Mouse (Mus musculus) MEL (cell line): Measurements from ENCODE around the gene Plekhg3. TPM values are rescaled to one million over a fixed set of nuclear protein-coding genes. Genes with fewer than 3 reads are reported as not detected.

Source experiments
- DNase-seq: peaks from one replicate; pipeline ENCODE4 v3.0.0; 2011; ENCODE audit warnings: low read depth, low spot score
- H3K27ac ChIP-seq: 2 replicates; pipeline ENCODE4 v1.5.1; 2012; ENCODE audit warnings: low read depth, mild to moderate bottlenecking, control low read depth, low read length, moderate library complexity; ENCODE audit not compliant: control insufficient read depth
- H3K27me3 ChIP-seq, 2 experiments: fragments of 150-350 bp in 1 of 2; sonication (generic) in 1 of 2; 2 replicates each; pipeline ENCODE4 v1.6.1; 2012; ENCODE audit warnings: low read length in 2 of 2, mild to moderate bottlenecking in 2 of 2, improper control_type of control experiment in 1 of 2, moderate library complexity in 1 of 2; ENCODE audit not compliant: insufficient read depth in 2 of 2, control insufficient read depth in 1 of 2
- H3K36me3 ChIP-seq, 2 experiments: 2 replicates each; pipeline ENCODE4 v1.6.1; 2012 to 2014; ENCODE audit warnings: low read length in 2 of 2, improper control_type of control experiment in 1 of 2, inconsistent platforms in 1 of 2, mild to moderate bottlenecking in 1 of 2; ENCODE audit not compliant: insufficient read depth in 2 of 2, control insufficient read depth in 1 of 2
- H3K4me1 ChIP-seq, 2 experiments: fragments of 150-350 bp in 1 of 2; sonication (generic) in 1 of 2; 2 replicates each; pipeline ENCODE4 v1.6.1; 2012; ENCODE audit warnings: low read length in 2 of 2, improper control_type of control experiment in 1 of 2, mild to moderate bottlenecking in 1 of 2; ENCODE audit not compliant: insufficient read depth in 2 of 2, control insufficient read depth in 1 of 2
- H3K4me3 ChIP-seq, 2 experiments: fragments of 150-350 bp in 1 of 2; sonication (generic) in 1 of 2; 2 replicates each; pipeline ENCODE4 v1.5.1; 2012; ENCODE audit warnings: low read depth in 2 of 2, low read length in 2 of 2, mild to moderate bottlenecking in 2 of 2, moderate library complexity in 2 of 2, control low read depth in 1 of 2, improper control_type of control experiment in 1 of 2; ENCODE audit not compliant: control insufficient read depth in 1 of 2, insufficient read depth in 1 of 2
- H3K79me2 ChIP-seq: 2 replicates; pipeline ENCODE4 v1.6.1; 2012; ENCODE audit warnings: mild to moderate bottlenecking, low read length, moderate library complexity; ENCODE audit not compliant: control insufficient read depth, poor library complexity, insufficient read depth
- H3K9ac ChIP-seq: 2 replicates; pipeline ENCODE4 v1.6.1; 2012; ENCODE audit warnings: low read depth, mild to moderate bottlenecking, control low read depth, low read length, moderate library complexity; ENCODE audit not compliant: control insufficient read depth, poor library complexity, severe bottlenecking
- H3K9me3 ChIP-seq: fragments of 150-350 bp; sonication (generic); replicated peaks from 2 replicates; pipeline ENCODE4 v1.6.1; 2012; ENCODE audit warnings: mild to moderate bottlenecking, low read length, improper control_type of control experiment, moderate library complexity; ENCODE audit not compliant: insufficient read depth
- BHLHE40 ChIP-seq: IDR thresholded peaks from 2 replicates; pipeline ENCODE4 v1.6.1; 2012; ENCODE audit warnings: low read depth, mild to moderate bottlenecking, inconsistent platforms, low read length, improper control_type of control experiment, borderline replicate concordance
- CHD1 ChIP-seq: IDR thresholded peaks from 2 replicates; pipeline ENCODE4 v1.6.1; 2012; ENCODE audit warnings: low read depth, mild to moderate bottlenecking, inconsistent platforms, low read length, improper control_type of control experiment
- CHD2 ChIP-seq: IDR thresholded peaks from 2 replicates; pipeline ENCODE4 v1.6.1; 2011; ENCODE audit warnings: low read length, improper control_type of control experiment
- CTCF ChIP-seq, 3 experiments: IDR thresholded peaks in 2 of 3; conservative IDR thresholded peaks in 1 of 3; 2 replicates each; pipeline ENCODE4 v1.5.1; 2011 to 2012; ENCODE audit warnings: low read length in 3 of 3, low read depth in 2 of 3, mild to moderate bottlenecking in 2 of 3, improper control_type of control experiment in 1 of 3, inconsistent platforms in 1 of 3, mixed read lengths in 1 of 3, moderate library complexity in 1 of 3; ENCODE audit not compliant: control insufficient read depth in 1 of 3, insufficient read depth in 1 of 3, poor library complexity in 1 of 3, severe bottlenecking in 1 of 3
- E2F4 ChIP-seq: IDR thresholded peaks from 2 replicates; pipeline ENCODE4 v1.6.1; 2011; ENCODE audit warnings: low read depth, low read length, improper control_type of control experiment, borderline replicate concordance
- ELF1 ChIP-seq: IDR thresholded peaks from 2 replicates; pipeline ENCODE4 v1.6.1; 2014; ENCODE audit warnings: low read depth, mild to moderate bottlenecking, inconsistent platforms, low read length, improper control_type of control experiment, moderate library complexity
- EP300 ChIP-seq, 2 experiments: IDR thresholded peaks; 2 replicates each; pipeline ENCODE4 v1.6.1; 2011; ENCODE audit warnings: improper control_type of control experiment in 2 of 2, low read length in 2 of 2, low read depth in 1 of 2, mild to moderate bottlenecking in 1 of 2
- ETS1 ChIP-seq: IDR thresholded peaks from 2 replicates; pipeline ENCODE4 v1.6.1; 2012; ENCODE audit warnings: low read depth, mild to moderate bottlenecking, inconsistent platforms, low read length, improper control_type of control experiment, moderate library complexity
- GABPA ChIP-seq: IDR thresholded peaks from 2 replicates; pipeline ENCODE4 v1.6.1; 2012; ENCODE audit warnings: low read depth, mild to moderate bottlenecking, inconsistent platforms, low read length, improper control_type of control experiment, moderate library complexity
- GATA1 ChIP-seq: IDR thresholded peaks from 2 replicates; pipeline ENCODE4 v1.6.1; 2011; ENCODE audit warnings: low read depth, low read length, improper control_type of control experiment
- HCFC1 ChIP-seq: IDR thresholded peaks from 2 replicates; pipeline ENCODE4 v1.6.1; 2012; ENCODE audit warnings: low read depth, mild to moderate bottlenecking, inconsistent platforms, low read length, improper control_type of control experiment, moderate library complexity
- JUND ChIP-seq: IDR thresholded peaks from 2 replicates; pipeline ENCODE4 v1.6.1; 2011; ENCODE audit warnings: low read depth, mild to moderate bottlenecking, improper control_type of control experiment, low read length
- KAT2A ChIP-seq: conservative IDR thresholded peaks from 2 replicates; pipeline ENCODE4 v1.6.1; 2012; ENCODE audit warnings: low read depth, low read length, improper control_type of control experiment, inconsistent platforms
- MAFK ChIP-seq: IDR thresholded peaks from 2 replicates; pipeline ENCODE4 v1.6.1; 2011; ENCODE audit warnings: low read depth, mild to moderate bottlenecking, low read length, improper control_type of control experiment, borderline replicate concordance
- MAZ ChIP-seq: IDR thresholded peaks from 2 replicates; pipeline ENCODE4 v1.6.1; 2012; ENCODE audit warnings: low read depth, mild to moderate bottlenecking, inconsistent platforms, low read length, improper control_type of control experiment
- MEF2A ChIP-seq: IDR thresholded peaks from 2 replicates; pipeline ENCODE4 v1.6.1; 2014; ENCODE audit warnings: low read depth, mild to moderate bottlenecking, inconsistent platforms, low read length, improper control_type of control experiment; ENCODE audit not compliant: poor library complexity, insufficient replicate concordance, severe bottlenecking; ENCODE audit errors: extremely low read depth
- MYB ChIP-seq: IDR thresholded peaks from 2 replicates; pipeline ENCODE4 v1.6.1; 2011; ENCODE audit warnings: mild to moderate bottlenecking, low read depth, low read length, improper control_type of control experiment
- MYC ChIP-seq: IDR thresholded peaks from 2 replicates; pipeline ENCODE4 v1.6.1; 2011; ENCODE audit warnings: low read depth, mild to moderate bottlenecking, low read length, improper control_type of control experiment, moderate library complexity
- POLR2A ChIP-seq, 2 experiments: IDR thresholded peaks; 2 replicates each; pipeline ENCODE4 v1.6.1; 2011 to 2012; ENCODE audit warnings: low read length in 2 of 2, mild to moderate bottlenecking in 2 of 2, control low read depth in 1 of 2, improper control_type of control experiment in 1 of 2, low read depth in 1 of 2, moderate library complexity in 1 of 2; ENCODE audit not compliant: control insufficient read depth in 1 of 2, insufficient read depth in 1 of 2, poor library complexity in 1 of 2
- RAD21 ChIP-seq: IDR thresholded peaks from 2 replicates; pipeline ENCODE4 v1.6.1; 2011; ENCODE audit warnings: mild to moderate bottlenecking, low read depth, low read length, improper control_type of control experiment
- SMC3 ChIP-seq: IDR thresholded peaks from 2 replicates; pipeline ENCODE4 v1.6.1; 2011; ENCODE audit warnings: low read depth, low read length, improper control_type of control experiment
- TAL1 ChIP-seq: IDR thresholded peaks from 2 replicates; pipeline ENCODE4 v1.6.1; 2012; ENCODE audit warnings: mild to moderate bottlenecking, inconsistent platforms, low read length, moderate library complexity, mixed read lengths
- TBP ChIP-seq: IDR thresholded peaks from 2 replicates; pipeline ENCODE4 v1.8.0; 2011; ENCODE audit warnings: low read depth, low read length, improper control_type of control experiment
- TCF12 ChIP-seq: IDR thresholded peaks from 2 replicates; pipeline ENCODE4 v1.6.1; 2014; ENCODE audit warnings: low read depth, mild to moderate bottlenecking, inconsistent platforms, low read length, improper control_type of control experiment, moderate library complexity
- UBTF ChIP-seq: IDR thresholded peaks from 2 replicates; pipeline ENCODE4 v1.6.1; 2012; ENCODE audit warnings: low read depth, mild to moderate bottlenecking, inconsistent platforms, low read length, improper control_type of control experiment, moderate library complexity, borderline replicate concordance; ENCODE audit not compliant: insufficient read depth
- USF1 ChIP-seq: IDR thresholded peaks from 2 replicates; pipeline ENCODE4 v1.6.1; 2014; ENCODE audit warnings: low read depth, mild to moderate bottlenecking, inconsistent platforms, low read length, improper control_type of control experiment, moderate library complexity
- USF2 ChIP-seq, 2 experiments: IDR thresholded peaks; 2 replicates each; pipeline ENCODE4 v1.6.1; 2011 to 2012; ENCODE audit warnings: improper control_type of control experiment in 2 of 2, low read length in 2 of 2, borderline replicate concordance in 1 of 2, inconsistent platforms in 1 of 2, low read depth in 1 of 2, mild to moderate bottlenecking in 1 of 2; ENCODE audit not compliant: insufficient read depth in 1 of 2
- ZKSCAN1 ChIP-seq: IDR thresholded peaks from 2 replicates; pipeline ENCODE4 v1.6.1; 2012; ENCODE audit warnings: low read depth, mild to moderate bottlenecking, inconsistent platforms, low read length, improper control_type of control experiment, moderate library complexity
- ZMIZ1 ChIP-seq: IDR thresholded peaks from 2 replicates; pipeline ENCODE4 v1.6.1; 2012; ENCODE audit warnings: low read depth, mild to moderate bottlenecking, inconsistent platforms, low read length, improper control_type of control experiment, moderate library complexity
- ZNF384 ChIP-seq: IDR thresholded peaks from 2 replicates; pipeline ENCODE4 v1.6.1; 2012; ENCODE audit warnings: low read depth, mild to moderate bottlenecking, inconsistent platforms, low read length, improper control_type of control experiment
- polyA plus RNA-seq, 2 experiments: library from polyadenylated mRNA; stranded (reverse) in 1 of 2; unstranded in 1 of 2; fragments of >175 nt in 1 of 2; fragments of >200 nt in 1 of 2; gene quantifications; 2 replicates each; pipeline versions ENCODE4 v1.2.1 to v1.2.4; 2012; ENCODE audit warnings: low replicate concordance in 2 of 2, low read depth in 1 of 2; ENCODE audit not compliant: insufficient read length in 2 of 2, insufficient read depth in 1 of 2, missing spikeins in 1 of 2
- total RNA-seq: library from RNA; depleted of rRNA; stranded (reverse); fragments of 300-350 nt; gene quantifications from 2 replicates; pipeline ENCODE4 v1.2.3, GENCODE M21; 2012

Plekhg3 gene
- total and polyA plus RNA-seq, 3 experiments: 0.92 to 7.0 TPM; not detected in 1

- H3K36me3 ChIP-seq: no peaks in the 10 kb centered on the region
- H3K4me1 ChIP-seq: no peaks in the 10 kb centered on the region
- no peak overlapping the region for H3K9ac ChIP-seq
- H3K9me3 ChIP-seq: no peaks in the 10 kb centered on the region
- no peaks in the 10 kb centered on the region for H3K27me3 ChIP-seq
- no peak for DNase-seq
- no peak overlapping the region for H3K27ac ChIP-seq
- TF ChIP-seq USF1: no peak
- no peak for TF ChIP-seq POLR2A (IDR thresholded peaks at IDR 0.05; ENCODE audit: control insufficient read depth in 1 of 2, insufficient read depth in 1 of 2, low read depth in 1 of 2, low read length in 2 of 2, poor library complexity in 1 of 2)
- no peak for TF ChIP-seq ZKSCAN1
- no peak for TF ChIP-seq CHD2
- TF ChIP-seq SMC3: no peak
- TF ChIP-seq ELF1: no peak
- TF ChIP-seq MAFK: no peak
- no peak for TF ChIP-seq ZNF384
- no peak for TF ChIP-seq USF2 (IDR thresholded peaks at IDR 0.05; ENCODE audit: borderline replicate concordance in 1 of 2, insufficient read depth in 1 of 2, low read depth in 1 of 2, low read length in 2 of 2)
- no peak for TF ChIP-seq RAD21
- TF ChIP-seq BHLHE40: no peak
- no peak for TF ChIP-seq GATA1
- no peak for TF ChIP-seq UBTF
- no peak for TF ChIP-seq CTCF (IDR thresholded peaks at IDR 0.05 in 2 of 3, conservative IDR thresholded peaks at IDR 0.05 in 1 of 3; ENCODE audit: control insufficient read depth in 1 of 3, insufficient read depth in 1 of 3, low read depth in 2 of 3, low read length in 3 of 3, poor library complexity in 1 of 3, severe bottlenecking in 1 of 3)
- no peak for TF ChIP-seq MAZ
- no peak for TF ChIP-seq TBP
- TF ChIP-seq GABPA: no peak
- no peak for TF ChIP-seq MYC
- TF ChIP-seq KAT2A: no peak
- no peak for TF ChIP-seq MYB
- TF ChIP-seq, all 39 proteins: peak for 0
- no peaks in the 10 kb centered on the region for H3K79me2 ChIP-seq
- no peak overlapping the region for H3K4me3 ChIP-seq
Measured at GRCm38 (mm10) chr12:76619847-76620246, 89.2 kb downstream of the Plekhg3 start.

- H3K79me2 ChIP-seq: no peaks in the 10 kb centered on the region
- no peak for DNase-seq
- no peaks in the 10 kb centered on the region for H3K9me3 ChIP-seq
- no peak overlapping the region for H3K9ac ChIP-seq
- H3K27ac ChIP-seq: no peak overlapping the region
- H3K27me3 ChIP-seq: no peaks in the 10 kb centered on the region
- no peak overlapping the region for H3K4me3 ChIP-seq
- H3K4me1 ChIP-seq: no peaks in the 10 kb centered on the region
- no peak for TF ChIP-seq E2F4
- no peak for TF ChIP-seq ZMIZ1
- no peak for TF ChIP-seq TAL1
- no peak for TF ChIP-seq POLR2A (IDR thresholded peaks at IDR 0.05; ENCODE audit: control insufficient read depth in 1 of 2, insufficient read depth in 1 of 2, low read depth in 1 of 2, low read length in 2 of 2, poor library complexity in 1 of 2)
- no peak for TF ChIP-seq TCF12
- TF ChIP-seq ZKSCAN1: no peak
- TF ChIP-seq TBP: no peak
- no peak for TF ChIP-seq MEF2A
- no peak for TF ChIP-seq USF2 (IDR thresholded peaks at IDR 0.05; ENCODE audit: borderline replicate concordance in 1 of 2, insufficient read depth in 1 of 2, low read depth in 1 of 2, low read length in 2 of 2)
- no peak for TF ChIP-seq CHD1
- no peak for TF ChIP-seq MYC
- TF ChIP-seq HCFC1: no peak
- no peak for TF ChIP-seq GATA1
- TF ChIP-seq EP300 (IDR thresholded peaks at IDR 0.05; ENCODE audit: low read depth in 1 of 2, low read length in 2 of 2): no peak
- no peak for TF ChIP-seq ETS1
- TF ChIP-seq JUND: no peak
- no peak for TF ChIP-seq GABPA
- H3K36me3 ChIP-seq: no peaks in the 10 kb centered on the region
Measured at GRCm38 (mm10) chr12:76623374-76623773, 92.7 kb downstream of the Plekhg3 start.
